In genomic region chr1:180823716-180824115, GRCm38 (mm10) we compare ENCODE assay signal across 17 mouse cellular contexts.
"Had no signal": no experiment of that assay in that cellular context is flagged by ENCODE, and none has a peak within 500 bp of the region (broad histone marks: within the 10 kb centered on the region; RNA-seq: fewer than 3 reads in every experiment).

No protein-coding gene starts in this region.

- H3K36me3 ChIP-seq: limb, embryonic 12.5 days; limb, embryonic 15.5 days had no signal

- DNase-seq: kidney, adult 18-20 months; kidney, adult 9 months; kidney, postnatal 14 days; kidney, postnatal 4 days; lung, adult 2 months; lung, postnatal 14 days; lung, postnatal 4 days; midbrain, embryonic 14.5 days; right cerebral cortex, adult 18-20 months; right cerebral cortex, postnatal 14 days; right cerebral cortex, postnatal 4 days; thymus, adult 18-20 months; thymus, postnatal 36 days had no signal

- H3K4me2 ChIP-seq: limb, embryonic 12.5 days; limb, embryonic 15.5 days; midbrain, embryonic 11.5 days had no signal

- H3K4me3 ChIP-seq: limb, embryonic 12.5 days; limb, embryonic 15.5 days had no signal

- H3K9ac ChIP-seq: limb, embryonic 12.5 days; limb, embryonic 15.5 days had no signal

- H3K4me1 ChIP-seq: limb, embryonic 12.5 days had no signal

- H3K27ac ChIP-seq: limb, embryonic 12.5 days; limb, embryonic 15.5 days had no signal

- ATAC-seq: intestine, embryonic 16.5 days had no signal

- H3K27me3 ChIP-seq: limb, embryonic 12.5 days; limb, embryonic 15.5 days had no signal

- H3K9me3 ChIP-seq: limb, embryonic 12.5 days; limb, embryonic 15.5 days had no signal
